ENCODE assay signal across 25 mouse cellular contexts in genomic region chr2:27840890-27841289, GRCm38 (mm10). TPM values are rescaled to one million over a fixed set of nuclear protein-coding genes. Genes with fewer than 3 reads are reported as not detected.
A peak's percentile ranks its signal among the peaks of the same experiment; 100 is the strongest.
DNase-seq lines count a peak whose midpoint lies in the region; ATAC-seq and TF ChIP-seq lines count a peak whose summit lies in the region.
"Had no signal": no experiment of that assay in that cellular context is flagged by ENCODE, and none has a peak within 500 bp of the region (broad histone marks: within the 10 kb centered on the region; RNA-seq: fewer than 3 reads in every experiment).

No protein-coding gene starts in this region.

- peak overlapping the region; percentile 11; the same call in 1 of the 2 replicates for H3K9ac ChIP-seq in heart, embryonic 13.5 days
- no peak overlapping the region for H3K9ac ChIP-seq in intestine, postnatal 0 days (ENCODE audit: low read depth, low read length)
- H3K9ac ChIP-seq: hindbrain, embryonic 14.5 days; liver, postnatal 0 days; neural tube, embryonic 13.5 days had no signal

- no peak overlapping the region for H3K4me3 ChIP-seq in cerebellum, adult 2 months (replicated peaks; ENCODE audit: insufficient read depth, low read depth, low read length)
- H3K4me3 ChIP-seq in heart, embryonic 13.5 days: no peak overlapping the region
- H3K4me3 ChIP-seq in intestine, postnatal 0 days (ENCODE audit: low read depth, low read length): no peak overlapping the region
- H3K4me3 ChIP-seq: forebrain, embryonic 10.5 days; layer of hippocampus, adult 2 months; midbrain, embryonic 10.5 days; myocyte; neural tube, embryonic 13.5 days had no signal

- no peaks in the 10 kb centered on the region for H3K9me3 ChIP-seq in heart, embryonic 13.5 days
- H3K9me3 ChIP-seq in intestine, postnatal 0 days (ENCODE audit: control insufficient read depth): no peaks in the 10 kb centered on the region
- H3K9me3 ChIP-seq: forebrain, embryonic 10.5 days; midbrain, embryonic 10.5 days; neural tube, embryonic 13.5 days had no signal

- peaks cover 6% of the 10 kb centered on the region for H3K4me1 ChIP-seq in cerebellum, adult 2 months (ENCODE audit: control insufficient read depth, insufficient read depth, low read length)
- H3K4me1 ChIP-seq in heart, embryonic 13.5 days: peaks cover 25% of the 10 kb centered on the region
- no peaks in the 10 kb centered on the region for H3K4me1 ChIP-seq in intestine, postnatal 0 days (replicated peaks; ENCODE audit: control insufficient read depth, insufficient read depth, low read length)

- no peak for TF ChIP-seq CTCF in cerebellum, adult 2 months (IDR thresholded peaks at IDR 0.05; ENCODE audit: borderline replicate concordance, insufficient read depth, low read depth, low read length)
- TF ChIP-seq CTCF in intestine, postnatal 0 days (IDR thresholded peaks at IDR 0.05; ENCODE audit: low read depth): no peak

- 7% methylated on average over 3 of the region's 3 CpGs for WGBS in cerebellum, adult 2 months
- 35% methylated on average over 3 of the region's 3 CpGs for WGBS in heart, embryonic 13.5 days
- WGBS in intestine, postnatal 0 days: 62% methylated on average over 3 of the region's 3 CpGs

- no peaks in the 10 kb centered on the region for H3K36me3 ChIP-seq in heart, embryonic 13.5 days
- no peaks in the 10 kb centered on the region for H3K36me3 ChIP-seq in intestine, postnatal 0 days (ENCODE audit: control insufficient read depth, insufficient read depth)
- H3K36me3 ChIP-seq: forebrain, embryonic 10.5 days; midbrain, embryonic 10.5 days; neural tube, embryonic 13.5 days had no signal

- peak; percentile 28 to 52 for DNase-seq in cerebellum, adult 2 months
- no peak for DNase-seq in cerebellum, postnatal 4 days (ENCODE audit: low spot score in 2 of 2)
- DNase-seq in heart, postnatal 25 days (ENCODE audit: low spot score): no peak
- peak; percentile 22 for DNase-seq in adipocyte (ENCODE audit: low spot score)
- peak; percentile 27 to 29 for DNase-seq in cerebellum, postnatal 36 days
- no peak for DNase-seq in lung, postnatal 14 days
- DNase-seq: adrenal gland, postnatal 25 days; heart, postnatal 4 days; kidney, adult 2 months; kidney, postnatal 25 days; liver, postnatal 0 days had no signal

- no peak for ATAC-seq in heart, embryonic 13.5 days (ENCODE audit: extremely low read depth, insufficient number of reproducible peaks, low FRiP score, low TSS enrichment)
- no peak for ATAC-seq in intestine, postnatal 0 days
- ATAC-seq: CD4-positive, CD25-positive, alpha-beta regulatory T cell, adult 4 months; forebrain, embryonic 16.5 days; inflammation-experienced regulatory T-cells, adult 6 months; liver, postnatal 0 days; lung, postnatal 0 days; midbrain, embryonic 16.5 days had no signal

- no peak overlapping the region for H3K4me2 ChIP-seq in heart, embryonic 13.5 days
- no peak overlapping the region for H3K4me2 ChIP-seq in intestine, postnatal 0 days (replicated peaks; ENCODE audit: low read depth)
- H3K4me2 ChIP-seq: hindbrain, embryonic 14.5 days; liver, embryonic 11.5 days; neural tube, embryonic 13.5 days had no signal

- intact Hi-C loops in heart, postnatal 25 days (cut with DNase I): no loop called here

- H3K27ac ChIP-seq in cerebellum, adult 2 months (ENCODE audit: insufficient read depth, low read length): no peak overlapping the region
- H3K27ac ChIP-seq in heart, embryonic 13.5 days (replicated peaks): no peak overlapping the region
- H3K27ac ChIP-seq in intestine, postnatal 0 days (ENCODE audit: low read depth, low read length): no peak overlapping the region
- H3K27ac ChIP-seq: forebrain, embryonic 10.5 days; hindbrain, embryonic 14.5 days; layer of hippocampus, adult 2 months; midbrain, embryonic 10.5 days; neural tube, embryonic 13.5 days had no signal

- TF ChIP-seq POLR2A in cerebellum, adult 2 months (IDR thresholded peaks at IDR 0.05; ENCODE audit: borderline replicate concordance, insufficient read depth, low read length): no peak

- H3K27me3 ChIP-seq in cerebellum, adult 2 months (ENCODE audit: control insufficient read depth, insufficient read depth, low read length): no peaks in the 10 kb centered on the region
- H3K27me3 ChIP-seq in heart, embryonic 13.5 days (replicated peaks): no peaks in the 10 kb centered on the region
- no peaks in the 10 kb centered on the region for H3K27me3 ChIP-seq in intestine, postnatal 0 days (replicated peaks; ENCODE audit: control insufficient read depth, insufficient read depth, low read length)
- H3K27me3 ChIP-seq: neural tube, embryonic 13.5 days had no signal

RNA-seq across cellular contexts. Expression of gene Col5a1, which starts 45.3 kb away (rescaled TPM):
- polyA plus RNA-seq in cerebellum, adult 2 months (2012; rRNA removed): 12.9 and 15.3 TPM in 2 replicates
- polyA plus RNA-seq in heart, embryonic 13.5 days (2015; fragmentation: Nextera tagmentation; extraction: Ambion mirVana): 44.3 and 48.8 TPM in 2 replicates
- total RNA-seq in heart, postnatal 25 days (2021): 10 to 100 TPM; 50.0 to 58.3 TPM
- 39.5 and 40.7 TPM in 2 replicates for polyA plus RNA-seq in intestine, postnatal 0 days (2015; fragmentation: Nextera tagmentation; extraction: Ambion mirVana)
- polyA plus RNA-seq: CD4-positive, CD25-positive, alpha-beta regulatory T cell, adult 4 months; inflammation-experienced regulatory T-cells, adult 6 months had no signal

Comparison
In these comparisons a context has a peak if more than half of its experiments do, and no peak if none do; other contexts are left out.
1. DNase-seq: peak in cerebellum, adult 2 months (2 of 2), adipocyte (single experiment) and cerebellum, postnatal 36 days (2 of 2); none in cerebellum, postnatal 4 days (0 of 2), heart, postnatal 25 days (single experiment) and lung, postnatal 14 days (single experiment).